Comparison of ENCODE assay signal across 15 mouse cellular contexts in the genomic region with DNA sequence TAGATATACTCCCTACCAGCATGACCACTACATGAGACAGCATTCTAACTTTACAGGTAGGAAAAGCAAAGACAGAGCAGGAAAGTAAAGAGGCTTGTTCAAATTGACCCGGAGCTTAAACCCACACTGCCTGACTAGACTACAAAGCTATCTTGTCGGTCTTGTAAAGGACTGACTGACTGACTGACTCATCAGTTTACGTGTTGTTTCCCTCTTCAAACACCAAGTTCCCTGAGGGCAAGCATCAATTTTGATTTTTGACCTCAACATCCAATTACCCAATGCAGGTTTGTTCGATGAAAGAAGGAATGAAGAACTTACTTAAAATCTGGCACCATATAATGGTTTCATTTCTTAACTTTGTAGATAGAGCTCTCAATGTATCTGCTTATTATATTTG. TPM values are rescaled to one million over a fixed set of nuclear protein-coding genes. Genes with fewer than 3 reads are reported as not detected.
DNase-seq lines count a peak whose midpoint lies in the region; ATAC-seq and TF ChIP-seq lines count a peak whose summit lies in the region.
"Had no signal": no experiment of that assay in that cellular context is flagged by ENCODE, and none has a peak within 500 bp of the region (broad histone marks: within the 10 kb centered on the region; RNA-seq: fewer than 3 reads in every experiment).

No protein-coding gene starts in this region.

- peak overlapping the region; percentile 20; the same call in 1 of the 2 replicates for H3K4me2 ChIP-seq in forebrain, embryonic 13.5 days
- H3K4me2 ChIP-seq in forebrain, postnatal 0 days (ENCODE audit: low read depth), result no peak overlapping the region
- H3K4me2 ChIP-seq in liver, embryonic 13.5 days, result peak overlapping the region; percentile 31

- H3K4me3 ChIP-seq in forebrain, embryonic 13.5 days, result no peak overlapping the region
- no peak overlapping the region for H3K4me3 ChIP-seq in forebrain, postnatal 0 days (ENCODE audit: low read depth, low read length)
- H3K4me3 ChIP-seq in kidney, adult 2 months (ENCODE audit: insufficient read depth, low read depth, low read length), result no peak overlapping the region
- H3K4me3 ChIP-seq in liver, embryonic 13.5 days (replicated peaks), result 0 out of 2 replicates have a peak overlapping the region, but pooled peaks have one; percentile 1
- H3K4me3 ChIP-seq: forebrain, embryonic 12.5 days; midbrain, embryonic 12.5 days had no signal

- DNase-seq in forebrain, postnatal 0 days, result no peak
- no peak for DNase-seq in kidney, adult 2 months
- DNase-seq in kidney, adult 9 months, result no peak
- peak; percentile 36 for DNase-seq in 416B (ENCODE audit: low read depth)
- DNase-seq in liver, embryonic 13.5 days, result no peak
- no peak for DNase-seq in cerebellum, adult 9-11 months
- DNase-seq in right cerebral cortex, postnatal 25 days, result no peak
- DNase-seq: adrenal gland, adult 2 months; B cell, adult 2 months; kidney, adult 11 months; lung, adult 18-20 months had no signal

- no peak overlapping the region for H3K27ac ChIP-seq in forebrain, embryonic 13.5 days
- H3K27ac ChIP-seq in forebrain, postnatal 0 days (ENCODE audit: low read depth, low read length), result no peak overlapping the region
- H3K27ac ChIP-seq in kidney, adult 2 months (ENCODE audit: insufficient read depth, low read depth, low read length), result peak overlapping the region; percentile 49; the same call in 1 of the 2 replicates
- peak overlapping the region; percentile 56 for H3K27ac ChIP-seq in liver, embryonic 13.5 days
- H3K27ac ChIP-seq: forebrain, embryonic 12.5 days; midbrain, embryonic 12.5 days had no signal

- H3K4me1 ChIP-seq in forebrain, embryonic 13.5 days, result peaks cover 22% of the 10 kb centered on the region
- peaks cover 11% of the 10 kb centered on the region; the same call in 1 of the 2 replicates for H3K4me1 ChIP-seq in forebrain, postnatal 0 days (ENCODE audit: insufficient read depth)
- H3K4me1 ChIP-seq in kidney, adult 2 months (ENCODE audit: control insufficient read depth, insufficient read depth, low read length), result peaks cover 16% of the 10 kb centered on the region
- H3K4me1 ChIP-seq in liver, embryonic 13.5 days (replicated peaks), result peaks cover 48% of the 10 kb centered on the region

- no peak for TF ChIP-seq POLR2A in kidney, adult 2 months (IDR thresholded peaks at IDR 0.05; ENCODE audit: low read depth, low read length)

- TF ChIP-seq CTCF in forebrain, postnatal 0 days (IDR thresholded peaks at IDR 0.05; ENCODE audit: low read depth), result no peak
- TF ChIP-seq CTCF in kidney, adult 2 months (conservative IDR thresholded peaks at IDR 0.05; ENCODE audit: insufficient read depth, insufficient read length, low read depth, low read length), result no peak

- H3K9ac ChIP-seq in forebrain, embryonic 13.5 days, result no peak overlapping the region
- no peak overlapping the region for H3K9ac ChIP-seq in forebrain, postnatal 0 days
- no peak overlapping the region for H3K9ac ChIP-seq in liver, embryonic 13.5 days
- H3K9ac ChIP-seq: forebrain, embryonic 12.5 days; midbrain, embryonic 12.5 days had no signal

- WGBS in forebrain, embryonic 13.5 days, result 90% methylated on average over 4 of the region's 4 CpGs
- 91% methylated on average over 4 of the region's 4 CpGs for WGBS in forebrain, postnatal 0 days
- WGBS in kidney, adult 2 months, result 43% methylated on average over 4 of the region's 4 CpGs
- WGBS in liver, embryonic 13.5 days (ENCODE audit: insufficient replicate concordance), result 53% methylated on average over 4 of the region's 4 CpGs

- H3K27me3 ChIP-seq in forebrain, embryonic 13.5 days, result no peaks in the 10 kb centered on the region
- H3K27me3 ChIP-seq in forebrain, postnatal 0 days (ENCODE audit: insufficient read depth, low read length), result no peaks in the 10 kb centered on the region
- H3K27me3 ChIP-seq in kidney, adult 2 months (replicated peaks; ENCODE audit: control insufficient read depth, insufficient read depth, low read length), result no peaks in the 10 kb centered on the region
- H3K27me3 ChIP-seq in liver, embryonic 13.5 days, result no peaks in the 10 kb centered on the region
- H3K27me3 ChIP-seq: forebrain, embryonic 12.5 days; midbrain, embryonic 12.5 days; Patski had no signal

- ATAC-seq in forebrain, embryonic 13.5 days, result no peak
- ATAC-seq in forebrain, postnatal 0 days, result no peak
- no peak for ATAC-seq in liver, embryonic 13.5 days (ENCODE audit: low read depth)
- ATAC-seq: Patski had no signal

- H3K9me3 ChIP-seq in forebrain, embryonic 13.5 days (replicated peaks), result no peaks in the 10 kb centered on the region
- H3K9me3 ChIP-seq in forebrain, postnatal 0 days (ENCODE audit: low read length), result no peaks in the 10 kb centered on the region
- no peaks in the 10 kb centered on the region for H3K9me3 ChIP-seq in liver, embryonic 13.5 days (replicated peaks)
- H3K9me3 ChIP-seq: forebrain, embryonic 12.5 days; midbrain, embryonic 12.5 days had no signal

- no peaks in the 10 kb centered on the region for H3K36me3 ChIP-seq in forebrain, embryonic 13.5 days (ENCODE audit: poor library complexity, severe bottlenecking)
- H3K36me3 ChIP-seq in forebrain, postnatal 0 days (ENCODE audit: insufficient read depth), result no peaks in the 10 kb centered on the region
- no peaks in the 10 kb centered on the region; the same call in 1 of the 2 replicates for H3K36me3 ChIP-seq in kidney, adult 2 months (ENCODE audit: control insufficient read depth, insufficient read depth, low read length)
- no peaks in the 10 kb centered on the region for H3K36me3 ChIP-seq in liver, embryonic 13.5 days
- H3K36me3 ChIP-seq: forebrain, embryonic 12.5 days; midbrain, embryonic 12.5 days had no signal

RNA-seq across cellular contexts. Expression of a gene that starts 2.9 kb away (rescaled TPM):
- polyA plus RNA-seq in forebrain, embryonic 13.5 days (2015; fragmentation: Nextera tagmentation; extraction: Ambion mirVana), result 70.8 and 76.9 TPM in 2 replicates
- total RNA-seq in forebrain, postnatal 0 days (2014; rRNA removed), result 15.9 and 26.2 TPM in 2 replicates
- 49.9 and 59.5 TPM in 2 replicates for polyA plus RNA-seq in forebrain, postnatal 0 days (2015; fragmentation: Nextera tagmentation; extraction: Ambion mirVana)
- polyA plus RNA-seq in kidney, adult 2 months (2012; rRNA removed), result 39.3 and 73.3 TPM in 2 replicates
- polyA plus RNA-seq in liver, embryonic 13.5 days (2015; fragmentation: Nextera tagmentation; extraction: Ambion mirVana), result 20.8 and 22.6 TPM in 2 replicates

Comparison
In these comparisons a context has a peak if more than half of its experiments do, and no peak if none do; other contexts are left out.
1. H3K27ac ChIP-seq: peak in kidney, adult 2 months (single experiment) and liver, embryonic 13.5 days (single experiment); none in forebrain, embryonic 13.5 days (single experiment) and forebrain, postnatal 0 days (single experiment).